Mouse (Mus musculus) kidney, adult 2 months (tissue): ENCODE data around the gene Dynlt1f.
"Not testable (repeated sequence)": the region's sequence is repeated elsewhere in the genome, so short reads cannot be mapped to it uniquely, and the experiment has no call there.

Source experiments
- CTCF ChIP-seq: fragments of 200-500 bp; conservative IDR thresholded peaks from 2 replicates; pipeline ENCODE4 v1.5.1; 2011; ENCODE audit warnings: low read depth, mild to moderate bottlenecking, control low read depth, low read length, moderate library complexity, mixed read lengths; ENCODE audit not compliant: insufficient read depth, insufficient read length
- POLR2A ChIP-seq: fragments of 200-500 bp; IDR thresholded peaks from one replicate; pipeline ENCODE4 v1.6.1; 2011; ENCODE audit warnings: low read depth, low read length, control low read depth

DNA sequence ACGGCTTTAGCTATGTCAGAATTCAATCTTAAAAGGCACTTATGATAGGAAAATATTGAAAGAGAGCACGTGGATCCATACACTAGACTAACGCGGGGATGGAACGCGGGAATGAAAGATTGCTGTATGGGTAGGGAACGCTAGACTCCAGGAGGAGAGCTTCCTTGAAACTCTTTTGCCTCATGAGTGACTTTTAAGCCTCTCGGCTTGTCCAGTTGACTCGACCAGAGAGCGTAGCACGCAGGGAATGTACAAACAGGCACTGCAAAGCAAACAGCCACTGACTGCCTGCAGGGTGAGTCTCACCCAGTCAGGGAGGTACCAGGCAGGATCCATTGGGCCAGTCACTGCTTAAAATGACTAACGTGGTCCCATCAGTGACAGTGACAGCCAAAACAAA is 33.7 kb downstream of the Dynlt1f start:
- not testable (repeated sequence) for TF ChIP-seq POLR2A, CTCF
